Mouse (Mus musculus) ZHBTc4 (cell line): ENCODE measurements around the gene Wdr53.
A peak's percentile ranks its signal among the peaks of the same experiment; 100 is the strongest.

Experiments
- DNase-seq: peaks from one replicate; pipeline ENCODE4 v3.0.0-alpha.2; 2011; ENCODE audit warnings: low read depth, low spot score

Wdr53 gene

GRCm38 (mm10) chr16:32278396-32278795 lies 31.4 kb downstream of the Wdr53 start:
- no peak for DNase-seq

- peak; percentile 56 for DNase-seq
Measured at GRCm38 (mm10) chr16:32280211-32280610, 33.2 kb downstream of the Wdr53 start.

GRCm38 (mm10) chr16:32282608-32283007 lies 35.6 kb downstream of the Wdr53 start:
- peak; percentile 24 for DNase-seq

- DNase-seq = peak; percentile 92
Measured at GRCm38 (mm10) chr16:32291821-32292220, 44.8 kb downstream of the Wdr53 start.

GRCm38 (mm10) chr16:32299617-32300016 lies 52.6 kb downstream of the Wdr53 start:
- peak; percentile 35 for DNase-seq

GRCm38 (mm10) chr16:32303046-32303445 lies 56.0 kb downstream of the Wdr53 start:
- DNase-seq = peak; percentile 84

- no peak for DNase-seq
Measured at GRCm38 (mm10) chr16:32303886-32304285, 56.9 kb downstream of the Wdr53 start.
